Mouse (Mus musculus) adipocyte (in vitro differentiated cells): ENCODE measurements at regions not wholly inside any gene's neighbourhood (a gene's known extent, or its start where the extent isn't known, plus 50 kb on each side); places are given as distances from the start of the nearest gene placed in this dataset.
A peak's percentile ranks its signal among the peaks of the same experiment; 100 is the strongest.
"Not testable (repeated sequence)": the region's sequence is repeated elsewhere in the genome, so short reads cannot be mapped to it uniquely, and the experiment has no call there.

Experiments used
- DNase-seq: peaks from one replicate; pipeline ENCODE4 v3.0.0-alpha.2; 2016; ENCODE audit warnings: low spot score

- DNase-seq, result no peak
These were observed 164.8 kb upstream of the Klf4 start for GRCm38 (mm10) chr4:55697108-55697507.

GRCm38 (mm10) chr4:55696428-55696827 is 164.2 kb upstream of the Klf4 start:
- DNase-seq, result peak; percentile 25

GRCm38 (mm10) chr4:55695246-55695645 is 163.0 kb upstream of the Klf4 start:
- no peak for DNase-seq

- DNase-seq, result no peak
These were observed 157.2 kb upstream of the Klf4 start for GRCm38 (mm10) chr4:55689479-55689878.

- no peak for DNase-seq
These were observed 154.5 kb upstream of the Klf4 start for GRCm38 (mm10) chr4:55686771-55687170.

GRCm38 (mm10) chr4:55672288-55672687 is 140.0 kb upstream of the Klf4 start:
- DNase-seq, result no peak

GRCm38 (mm10) chr4:55670258-55670657 is 138.0 kb upstream of the Klf4 start:
- no peak for DNase-seq

GRCm38 (mm10) chr4:55664822-55665221 is 132.6 kb upstream of the Klf4 start:
- DNase-seq, result no peak

GRCm38 (mm10) chr4:55663856-55664255 is 131.6 kb upstream of the Klf4 start:
- DNase-seq, result no peak

GRCm38 (mm10) chr4:55662041-55662440 is 129.8 kb upstream of the Klf4 start:
- DNase-seq, result no peak

- DNase-seq, result no peak
These were observed 126.6 kb upstream of the Klf4 start for GRCm38 (mm10) chr4:55658904-55659303.

GRCm38 (mm10) chr4:55655329-55655728 is 123.1 kb upstream of the Klf4 start:
- DNase-seq, result no peak

GRCm38 (mm10) chr4:55652628-55653027 is 120.4 kb upstream of the Klf4 start:
- DNase-seq, result no peak

GRCm38 (mm10) chr4:55651811-55652410 is 119.6 kb upstream of the Klf4 start:
- DNase-seq, result peak; percentile 7

- peak; percentile 45 for DNase-seq
These were observed 118.9 kb upstream of the Klf4 start for GRCm38 (mm10) chr4:55651051-55651763.

- no peak for DNase-seq
These were observed 117.9 kb upstream of the Klf4 start for GRCm38 (mm10) chr4:55650186-55650585.

GRCm38 (mm10) chr4:55648376-55648775 is 116.1 kb upstream of the Klf4 start:
- DNase-seq, result peak; percentile 11

- DNase-seq, result no peak
These were observed 113.2 kb upstream of the Klf4 start for GRCm38 (mm10) chr4:55645432-55645831.

GRCm38 (mm10) chr4:55644895-55645294 is 112.6 kb upstream of the Klf4 start:
- no peak for DNase-seq

- DNase-seq, result no peak
These were observed 102.8 kb upstream of the Klf4 start for GRCm38 (mm10) chr4:55634946-55635511.

- no peak for DNase-seq
These were observed 98.9 kb upstream of the Klf4 start for GRCm38 (mm10) chr4:55631157-55631556.

- not testable (repeated sequence) for DNase-seq
These were observed 97.9 kb upstream of the Klf4 start for GRCm38 (mm10) chr4:55630215-55630614.

GRCm38 (mm10) chr4:55624779-55625178 is 92.5 kb upstream of the Klf4 start:
- no peak for DNase-seq
